Mouse (Mus musculus): ENCODE results near the gene Cops2. TPM values are rescaled to one million over a fixed set of nuclear protein-coding genes. Genes with fewer than 3 reads are reported as not detected.

Gene Cops2
- 77.5 and 81.3 TPM in 2 replicates for polyA plus RNA-seq (2016; fragmentation: Nextera tagmentation; extraction: Ambion mirVana)

DNA sequence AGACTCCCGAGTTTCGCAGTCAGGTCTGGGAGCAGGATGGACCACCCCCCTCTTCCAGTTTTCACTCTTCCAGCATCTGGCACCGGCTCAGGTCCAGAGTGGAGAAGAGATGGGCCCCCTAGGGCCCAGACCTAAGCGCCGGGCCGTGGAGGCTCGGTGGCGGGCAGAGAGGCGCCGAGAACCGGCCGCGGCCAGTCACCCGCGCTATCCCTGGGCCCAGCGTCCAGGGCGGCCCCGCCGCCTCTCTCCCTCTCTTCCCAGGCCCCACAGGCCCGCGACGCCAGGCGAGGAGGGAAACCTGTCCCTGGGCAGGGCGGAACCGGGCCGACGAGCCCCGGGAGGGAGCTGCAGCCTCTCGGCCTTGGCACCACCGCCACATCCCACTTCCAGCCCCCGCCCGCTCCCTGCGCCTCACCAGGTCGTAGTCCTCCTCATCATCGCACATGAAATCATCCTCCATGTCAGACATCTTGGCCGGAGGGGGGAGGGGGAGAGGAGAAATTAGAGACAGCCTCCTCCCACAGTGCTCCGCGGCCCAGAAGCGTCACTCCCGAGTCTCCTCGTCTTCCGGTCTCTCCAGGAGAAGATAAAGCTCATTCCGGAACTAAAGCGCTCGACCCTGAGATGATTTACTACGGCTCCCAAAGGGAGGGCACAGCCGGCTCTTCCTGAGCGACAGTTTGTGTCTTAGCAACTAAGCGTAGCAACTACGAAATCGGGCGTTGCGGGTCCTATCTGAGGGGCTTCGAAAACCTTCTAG, at the start of gene Cops2, which contains the start of gene Galk2:
TSS of gene Cops2 (minus strand) at position 619 of the 760 bp plus-strand sequence.
TSS of gene Galk2 (plus strand) at position 589 of the 760 bp plus-strand sequence.
- Histone ChIP-seq H3K36me3 (no peaks in the 10 kb centered on the region), H3K27ac (peak within 1 kb of the TSS; percentile 99), H3K27me3 (ENCODE audit: insufficient read depth, poor library complexity, severe bottlenecking) (no peaks in the 10 kb centered on the region), H3K9me3 (no peaks in the 10 kb centered on the region), H3K4me3 (peak within 1 kb of the TSS; percentile 99), H3K4me1 (peaks cover 5% of the 10 kb centered on the region; the same call in 1 of the 2 replicates)
- DNase-seq (ENCODE audit: low spot score), result peak; percentile 98
- WGBS, result under 1% methylated on average over 52 of the region's 54 CpGs

- DNase-seq (ENCODE audit: low spot score), result no peak
- H3K27me3 ChIP-seq (ENCODE audit: insufficient read depth, poor library complexity, severe bottlenecking), result no peaks in the 10 kb centered on the region
- H3K36me3 ChIP-seq, result no peaks in the 10 kb centered on the region
- 81% methylated on average over 4 of the region's 4 CpGs for WGBS
- H3K27ac ChIP-seq, result no peak overlapping the region
- H3K4me1 ChIP-seq, result no peaks in the 10 kb centered on the region
- no peak overlapping the region for H3K4me3 ChIP-seq
- H3K9me3 ChIP-seq, result no peaks in the 10 kb centered on the region
Observed at GRCm38 (mm10) chr2:125907580-125908255, 48.8 kb upstream of the Cops2 start.

GRCm38 (mm10) chr2:125906407-125907066, 47.6 kb upstream of the Cops2 start:
- Histone ChIP-seq H3K27me3 (ENCODE audit: insufficient read depth, poor library complexity, severe bottlenecking) (no peaks in the 10 kb centered on the region), H3K4me1 (no peaks in the 10 kb centered on the region; the same call in 1 of the 2 replicates), H3K36me3 (no peaks in the 10 kb centered on the region), H3K9me3 (no peaks in the 10 kb centered on the region), H3K4me3 (no peak overlapping the region), H3K27ac (no peak overlapping the region)
- no peak for DNase-seq (ENCODE audit: low spot score)
- WGBS, result 84% methylated on average over 4 of the region's 4 CpGs

- peaks cover 11% of the 10 kb centered on the region for H3K4me1 ChIP-seq
- 78% methylated on average over 3 of the region's 3 CpGs for WGBS
- no peak overlapping the region for H3K4me3 ChIP-seq
- no peaks in the 10 kb centered on the region for H3K9me3 ChIP-seq
- no peak overlapping the region; the same call in 1 of the 2 replicates for H3K27ac ChIP-seq
- peaks cover 4% of the 10 kb centered on the region; the same call in 1 of the 2 replicates for H3K36me3 ChIP-seq
- H3K27me3 ChIP-seq (ENCODE audit: insufficient read depth, poor library complexity, severe bottlenecking), result no peaks in the 10 kb centered on the region
- DNase-seq (ENCODE audit: low spot score), result no peak
Observed at GRCm38 (mm10) chr2:125901426-125901825, 42.5 kb upstream of the Cops2 start.

DNA sequence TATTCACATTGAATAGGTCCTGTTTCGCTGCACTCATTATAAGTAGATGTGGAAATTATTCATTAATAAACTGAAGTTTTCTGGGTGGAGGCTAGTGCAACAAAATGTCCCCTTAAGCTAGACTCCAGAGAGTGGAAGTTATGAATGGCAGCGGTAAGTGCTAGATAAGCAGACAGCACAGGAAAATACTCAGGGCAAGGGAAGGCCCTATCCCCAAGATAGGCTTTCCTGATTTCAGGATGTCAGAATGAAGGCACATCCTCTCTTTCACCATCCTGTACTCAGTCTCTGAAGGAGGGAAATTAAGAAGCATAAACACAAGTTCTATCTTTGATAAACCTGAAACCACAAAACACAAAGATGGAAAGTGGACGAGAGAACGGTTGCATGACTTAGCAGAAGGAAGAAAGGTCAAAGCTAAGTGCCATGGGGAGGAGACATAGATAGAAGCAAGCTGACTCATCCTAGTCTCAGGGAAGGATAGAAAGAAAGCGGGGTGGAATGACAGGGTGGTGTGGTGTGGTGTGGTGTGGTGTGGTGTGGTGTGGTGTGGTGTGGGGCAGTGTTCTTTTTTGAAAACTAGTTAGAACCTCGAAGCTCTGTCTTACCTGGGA, 42.0 kb upstream of the Cops2 start:
- peak overlapping the region; percentile 59; the same call in 1 of the 2 replicates for H3K27ac ChIP-seq
- 50% methylated on average over 6 of the region's 6 CpGs for WGBS

GRCm38 (mm10) chr2:125896355-125896754, 37.4 kb upstream of the Cops2 start:
- Histone ChIP-seq H3K27ac (no peak overlapping the region), H3K27me3 (ENCODE audit: insufficient read depth, poor library complexity, severe bottlenecking) (no peaks in the 10 kb centered on the region), H3K36me3 (peaks cover 4% of the 10 kb centered on the region; the same call in 1 of the 2 replicates), H3K9me3 (no peaks in the 10 kb centered on the region), H3K4me1 (peaks cover 11% of the 10 kb centered on the region), H3K4me3 (no peak overlapping the region)
- 88% methylated on average over 3 of the region's 3 CpGs for WGBS
- DNase-seq (ENCODE audit: low spot score), result no peak

More for the DNA sequence above, 42.0 kb upstream of the Cops2 start:
- Histone ChIP-seq H3K27me3 (ENCODE audit: insufficient read depth, poor library complexity, severe bottlenecking) (no peaks in the 10 kb centered on the region), H3K36me3 (peaks cover 4% of the 10 kb centered on the region; the same call in 1 of the 2 replicates), H3K4me1 (peaks cover 11% of the 10 kb centered on the region), H3K4me3 (no peak overlapping the region), H3K9me3 (no peaks in the 10 kb centered on the region)
- DNase-seq (ENCODE audit: low spot score), result no peak

- Histone ChIP-seq H3K4me1 (no peaks in the 10 kb centered on the region), H3K9me3 (no peaks in the 10 kb centered on the region), H3K36me3 (peaks cover 4% of the 10 kb centered on the region; the same call in 1 of the 2 replicates), H3K27ac (no peak overlapping the region), H3K4me3 (no peak overlapping the region), H3K27me3 (ENCODE audit: insufficient read depth, poor library complexity, severe bottlenecking) (no peaks in the 10 kb centered on the region)
- no peak for DNase-seq (ENCODE audit: low spot score)
- 90% methylated on average over 4 of the region's 4 CpGs for WGBS
Observed at GRCm38 (mm10) chr2:125895099-125895498, 36.2 kb upstream of the Cops2 start.

- no peak overlapping the region for H3K4me3 ChIP-seq
- H3K36me3 ChIP-seq, result peaks cover 4% of the 10 kb centered on the region; the same call in 1 of the 2 replicates
- no peak for DNase-seq (ENCODE audit: low spot score)
- no peak overlapping the region for H3K27ac ChIP-seq
- no peaks in the 10 kb centered on the region for H3K4me1 ChIP-seq
- no peaks in the 10 kb centered on the region for H3K9me3 ChIP-seq
- WGBS, result 50% methylated on average over 6 of the region's 6 CpGs
- H3K27me3 ChIP-seq (ENCODE audit: insufficient read depth, poor library complexity, severe bottlenecking), result no peaks in the 10 kb centered on the region
Observed at GRCm38 (mm10) chr2:125893096-125893495, 34.2 kb upstream of the Cops2 start.

- no peak for DNase-seq (ENCODE audit: low spot score)
- Histone ChIP-seq H3K36me3 (no peaks in the 10 kb centered on the region), H3K27ac (no peak overlapping the region), H3K27me3 (ENCODE audit: insufficient read depth, poor library complexity, severe bottlenecking) (no peaks in the 10 kb centered on the region), H3K4me1 (no peaks in the 10 kb centered on the region), H3K4me3 (no peak overlapping the region), H3K9me3 (no peaks in the 10 kb centered on the region)
- WGBS, result 80% methylated on average over 4 of the region's 4 CpGs
Observed at GRCm38 (mm10) chr2:125885891-125886576, 27.1 kb upstream of the Cops2 start.

GRCm38 (mm10) chr2:125870159-125870558, 11.2 kb upstream of the Cops2 start:
- Histone ChIP-seq H3K27me3 (ENCODE audit: insufficient read depth, poor library complexity, severe bottlenecking) (no peaks in the 10 kb centered on the region), H3K27ac (no peak overlapping the region), H3K4me3 (no peak overlapping the region), H3K4me1 (peaks cover 9% of the 10 kb centered on the region; the same call in 1 of the 2 replicates), H3K9me3 (no peaks in the 10 kb centered on the region), H3K36me3 (peaks cover 9% of the 10 kb centered on the region; the same call in 1 of the 2 replicates)
- no peak for DNase-seq (ENCODE audit: low spot score)
- WGBS, result 82% methylated on average over 3 of the region's 3 CpGs

GRCm38 (mm10) chr2:125868301-125868700, 9.4 kb upstream of the Cops2 start:
- no peak overlapping the region for H3K27ac ChIP-seq
- H3K36me3 ChIP-seq, result peaks cover 9% of the 10 kb centered on the region; the same call in 1 of the 2 replicates
- no peaks in the 10 kb centered on the region for H3K9me3 ChIP-seq
- peaks cover 9% of the 10 kb centered on the region; the same call in 1 of the 2 replicates for H3K4me1 ChIP-seq
- DNase-seq (ENCODE audit: low spot score), result no peak
- no peak overlapping the region for H3K4me3 ChIP-seq
- no peaks in the 10 kb centered on the region for H3K27me3 ChIP-seq (ENCODE audit: insufficient read depth, poor library complexity, severe bottlenecking)
- WGBS, result 74% methylated on average over 3 of the region's 3 CpGs

Measured in heart, embryonic 10.5 days (tissue).